Mouse (Mus musculus) lung, postnatal 0 days (tissue): Measurements from ENCODE around the gene Cux1.

Experiments used
- CTCF ChIP-seq: IDR thresholded peaks from 2 replicates; pipeline ENCODE4 v1.5.1; 2016; ENCODE audit warnings: antibody characterized with exemption, mild to moderate bottlenecking
- EP300 ChIP-seq: IDR thresholded peaks from 2 replicates; pipeline ENCODE4 v1.6.1; 2016; ENCODE audit warnings: antibody characterized with exemption, mild to moderate bottlenecking, control low read depth

- TF ChIP-seq CTCF (no peak), EP300 (no peak)
Measured at GRCm38 (mm10) chr5:136236611-136237010, 330.7 kb downstream of the Cux1 start.
